Mouse (Mus musculus) erythroid progenitor cell, adult 5-6 weeks (primary cell): ENCODE results near the gene Zfp422. TPM values are rescaled to one million over a fixed set of nuclear protein-coding genes. Genes with fewer than 3 reads are reported as not detected.
"Not testable (repeated sequence)": the region's sequence is repeated elsewhere in the genome, so short reads cannot be mapped to it uniquely, and the experiment has no call there.

Source experiments
- ATAC-seq: replicated peaks from 2 replicates; pipeline ENCODE4 v1.8.0; 2016; ENCODE audit warnings: moderate number of reproducible peaks, mild to moderate bottlenecking, moderate TSS enrichment, inconsistent platforms; ENCODE audit not compliant: poor library complexity, low FRiP score, severe bottlenecking
- total RNA-seq, 2 experiments: library from RNA; stranded (forward) in 1 of 2; stranded (reverse) in 1 of 2; fragments of 150-400 nt in 1 of 2; fragments of 186-747, 209-891 nt in 1 of 2; gene quantifications; 2 replicates each; pipeline versions ENCODE4 v1.2.3 to v1.2.4; 2015 to 2017; ENCODE audit warnings: low replicate concordance in 2 of 2

Gene Zfp422
- total RNA-seq, 2 experiments from 2014 or later = 5.5 to 29.8 TPM

- no peak for ATAC-seq
These were observed 22.8 kb upstream of the Zfp422 start for GRCm38 (mm10) chr6:116651437-116652118.

- ATAC-seq = no peak
These were observed 21.6 kb upstream of the Zfp422 start, which contains the start of gene Depp1 for GRCm38 (mm10) chr6:116650406-116650805. Gene Depp1, plus strand, starts transcription at chr6:116650609.

- ATAC-seq = no peak
These were observed 21.0 kb upstream of the Zfp422 start for GRCm38 (mm10) chr6:116649811-116650210.

- ATAC-seq = no peak
These were observed 19.0 kb upstream of the Zfp422 start for GRCm38 (mm10) chr6:116647763-116648162.

GRCm38 (mm10) chr6:116644335-116644734, 15.5 kb upstream of the Zfp422 start:
- no peak for ATAC-seq

GRCm38 (mm10) chr6:116643881-116644280, 15.1 kb upstream of the Zfp422 start:
- ATAC-seq = no peak

- no peak for ATAC-seq
These were observed 14.1 kb upstream of the Zfp422 start for GRCm38 (mm10) chr6:116642942-116643341.

- ATAC-seq = no peak
These were observed 10.9 kb upstream of the Zfp422 start for GRCm38 (mm10) chr6:116639663-116640062.

- ATAC-seq = no peak
These were observed 10.1 kb upstream of the Zfp422 start for GRCm38 (mm10) chr6:116638871-116639270.

- ATAC-seq = no peak
These were observed 8.7 kb upstream of the Zfp422 start for GRCm38 (mm10) chr6:116637496-116637895.

- no peak for ATAC-seq
These were observed 7.9 kb upstream of the Zfp422 start for GRCm38 (mm10) chr6:116636581-116637235.

GRCm38 (mm10) chr6:116635251-116636180, 6.7 kb upstream of the Zfp422 start:
- no peak for ATAC-seq

GRCm38 (mm10) chr6:116633741-116634695, 5.2 kb upstream of the Zfp422 start:
- ATAC-seq = no peak

- no peak for ATAC-seq
These were observed 3.3 kb upstream of the Zfp422 start for GRCm38 (mm10) chr6:116632129-116632528.

- no peak for ATAC-seq
These were observed 967 bp upstream of the Zfp422 start for GRCm38 (mm10) chr6:116629766-116630165.

- ATAC-seq = no peak
These were observed 704 bp downstream of the Zfp422 start for GRCm38 (mm10) chr6:116628095-116628494.

- not testable (repeated sequence) for ATAC-seq
These were observed 2.4 kb downstream of the Zfp422 start for GRCm38 (mm10) chr6:116626417-116626816.

GRCm38 (mm10) chr6:116621318-116622023, 7.3 kb downstream of the Zfp422 start:
- ATAC-seq = no peak

GRCm38 (mm10) chr6:116618073-116618472, 10.7 kb downstream of the Zfp422 start:
- ATAC-seq = no peak
